Mouse (Mus musculus): ENCODE measurements around the gene Eif6. TPM values are rescaled to one million over a fixed set of nuclear protein-coding genes. Genes with fewer than 3 reads are reported as not detected.

Eif6 gene
- polyA plus RNA-seq, 1 experiment: 266 TPM

GRCm38 (mm10) chr2:155814829-155815228 is 11.9 kb downstream of the Eif6 start:
- H3K36me3 ChIP-seq (replicated peaks; ENCODE audit: low read length): peaks cover 9% of the 10 kb centered on the region
- peaks cover 38% of the 10 kb centered on the region for H3K27me3 ChIP-seq (replicated peaks)
- TF ChIP-seq FLI1 (IDR thresholded peaks at IDR 0.05; ENCODE audit: low read length) (no peak), GATA1 (IDR thresholded peaks at IDR 0.05; ENCODE audit: borderline replicate concordance, low read length) (no peak)
- no peak overlapping the region for H3K4me3 ChIP-seq (replicated peaks)
- peaks cover 50% of the 10 kb centered on the region for H3K4me1 ChIP-seq
- no peaks in the 10 kb centered on the region for H3K9me3 ChIP-seq

GRCm38 (mm10) chr2:155812637-155813036 is 14.1 kb downstream of the Eif6 start:
- no peak overlapping the region for H3K4me3 ChIP-seq (replicated peaks)
- H3K9me3 ChIP-seq: no peaks in the 10 kb centered on the region
- peaks cover under 1% of the 10 kb centered on the region for H3K36me3 ChIP-seq (replicated peaks; ENCODE audit: low read length)
- no peak for TF ChIP-seq GATA1 (IDR thresholded peaks at IDR 0.05; ENCODE audit: borderline replicate concordance, low read length)
- TF ChIP-seq FLI1 (IDR thresholded peaks at IDR 0.05; ENCODE audit: low read length): no peak
- H3K4me1 ChIP-seq: peaks cover 32% of the 10 kb centered on the region
- H3K27me3 ChIP-seq (replicated peaks): peaks cover 48% of the 10 kb centered on the region

GRCm38 (mm10) chr2:155811821-155812396 is 14.8 kb downstream of the Eif6 start:
- Histone ChIP-seq H3K27me3 (replicated peaks) (peaks cover 55% of the 10 kb centered on the region), H3K36me3 (replicated peaks; ENCODE audit: low read length) (no peaks in the 10 kb centered on the region), H3K4me3 (replicated peaks) (no peak overlapping the region), H3K9me3 (no peaks in the 10 kb centered on the region), H3K4me1 (peaks cover 24% of the 10 kb centered on the region)
- TF ChIP-seq FLI1 (IDR thresholded peaks at IDR 0.05; ENCODE audit: low read length) (no peak), GATA1 (IDR thresholded peaks at IDR 0.05; ENCODE audit: borderline replicate concordance, low read length) (no peak)

GRCm38 (mm10) chr2:155809620-155810019 is 17.1 kb downstream of the Eif6 start:
- no peak for TF ChIP-seq GATA1 (IDR thresholded peaks at IDR 0.05; ENCODE audit: borderline replicate concordance, low read length)
- Histone ChIP-seq H3K27me3 (replicated peaks) (peaks cover 71% of the 10 kb centered on the region), H3K9me3 (no peaks in the 10 kb centered on the region), H3K4me1 (peaks cover 7% of the 10 kb centered on the region; the same call in 1 of the 2 replicates), H3K36me3 (replicated peaks; ENCODE audit: low read length) (no peaks in the 10 kb centered on the region), H3K4me3 (replicated peaks) (no peak overlapping the region)

GRCm38 (mm10) chr2:155807408-155807807 is 19.3 kb downstream of the Eif6 start:
- peaks cover 70% of the 10 kb centered on the region for H3K27me3 ChIP-seq (replicated peaks)
- H3K4me1 ChIP-seq: peaks cover 7% of the 10 kb centered on the region; the same call in 1 of the 2 replicates
- H3K4me3 ChIP-seq (replicated peaks): no peak overlapping the region
- no peaks in the 10 kb centered on the region for H3K36me3 ChIP-seq (replicated peaks; ENCODE audit: low read length)
- TF ChIP-seq FLI1 (IDR thresholded peaks at IDR 0.05; ENCODE audit: low read length): no peak
- TF ChIP-seq GATA1 (IDR thresholded peaks at IDR 0.05; ENCODE audit: borderline replicate concordance, low read length): no peak
- H3K9me3 ChIP-seq: no peaks in the 10 kb centered on the region

GRCm38 (mm10) chr2:155806548-155806947 is 20.2 kb downstream of the Eif6 start:
- peaks cover 78% of the 10 kb centered on the region for H3K27me3 ChIP-seq (replicated peaks)
- TF ChIP-seq GATA1 (IDR thresholded peaks at IDR 0.05; ENCODE audit: borderline replicate concordance, low read length) (no peak), FLI1 (IDR thresholded peaks at IDR 0.05; ENCODE audit: low read length) (no peak)
- H3K4me1 ChIP-seq: peaks cover under 1% of the 10 kb centered on the region; the same call in 1 of the 2 replicates
- H3K9me3 ChIP-seq: no peaks in the 10 kb centered on the region
- H3K4me3 ChIP-seq (replicated peaks): no peak overlapping the region
- no peaks in the 10 kb centered on the region for H3K36me3 ChIP-seq (replicated peaks; ENCODE audit: low read length)

- TF ChIP-seq FLI1 (IDR thresholded peaks at IDR 0.05; ENCODE audit: low read length) (no peak), GATA1 (IDR thresholded peaks at IDR 0.05; ENCODE audit: borderline replicate concordance, low read length) (no peak)
- H3K36me3 ChIP-seq (replicated peaks; ENCODE audit: low read length): no peaks in the 10 kb centered on the region
- no peak overlapping the region for H3K4me3 ChIP-seq (replicated peaks)
- peaks cover 78% of the 10 kb centered on the region for H3K27me3 ChIP-seq (replicated peaks)
- H3K4me1 ChIP-seq: no peaks in the 10 kb centered on the region
- no peaks in the 10 kb centered on the region for H3K9me3 ChIP-seq
These were observed 20.8 kb downstream of the Eif6 start for GRCm38 (mm10) chr2:155805925-155806255.

- H3K36me3 ChIP-seq (replicated peaks; ENCODE audit: low read length): no peaks in the 10 kb centered on the region
- no peaks in the 10 kb centered on the region for H3K9me3 ChIP-seq
- no peaks in the 10 kb centered on the region for H3K4me1 ChIP-seq
- H3K27me3 ChIP-seq (replicated peaks): peaks cover 75% of the 10 kb centered on the region
- TF ChIP-seq FLI1 (IDR thresholded peaks at IDR 0.05; ENCODE audit: low read length) (no peak), GATA1 (IDR thresholded peaks at IDR 0.05; ENCODE audit: borderline replicate concordance, low read length) (no peak)
- no peak overlapping the region for H3K4me3 ChIP-seq (replicated peaks)
These were observed 21.3 kb downstream of the Eif6 start for GRCm38 (mm10) chr2:155805231-155805924.

- H3K27me3 ChIP-seq (replicated peaks): peaks cover 77% of the 10 kb centered on the region
- no peaks in the 10 kb centered on the region for H3K36me3 ChIP-seq (replicated peaks; ENCODE audit: low read length)
- H3K4me3 ChIP-seq (replicated peaks): no peak overlapping the region
- no peaks in the 10 kb centered on the region for H3K4me1 ChIP-seq
- no peak for TF ChIP-seq FLI1 (IDR thresholded peaks at IDR 0.05; ENCODE audit: low read length)
- TF ChIP-seq GATA1 (IDR thresholded peaks at IDR 0.05; ENCODE audit: borderline replicate concordance, low read length): no peak
- H3K9me3 ChIP-seq: no peaks in the 10 kb centered on the region
These were observed 22.7 kb downstream of the Eif6 start for GRCm38 (mm10) chr2:155804053-155804452.

GRCm38 (mm10) chr2:155802761-155803160 is 24.0 kb downstream of the Eif6 start:
- no peak for TF ChIP-seq GATA1 (IDR thresholded peaks at IDR 0.05; ENCODE audit: borderline replicate concordance, low read length)
- Histone ChIP-seq H3K36me3 (replicated peaks; ENCODE audit: low read length) (no peaks in the 10 kb centered on the region), H3K4me3 (replicated peaks) (no peak overlapping the region), H3K9me3 (no peaks in the 10 kb centered on the region), H3K27me3 (replicated peaks) (peaks cover 83% of the 10 kb centered on the region), H3K4me1 (no peaks in the 10 kb centered on the region)

All from megakaryocyte, embryonic 14.5 days (primary cell).